Mouse (Mus musculus): ENCODE results near the gene Zxdb. TPM values are rescaled to one million over a fixed set of nuclear protein-coding genes. Genes with fewer than 3 reads are reported as not detected.
"Not testable (repeated sequence)": the region's sequence is repeated elsewhere in the genome, so short reads cannot be mapped to it uniquely, and the experiment has no call there.

The Zxdb gene
- polyA plus RNA-seq (2015; fragmentation: Nextera tagmentation; extraction: Ambion mirVana) = 0.57 and 0.79 TPM in 2 replicates

DNA sequence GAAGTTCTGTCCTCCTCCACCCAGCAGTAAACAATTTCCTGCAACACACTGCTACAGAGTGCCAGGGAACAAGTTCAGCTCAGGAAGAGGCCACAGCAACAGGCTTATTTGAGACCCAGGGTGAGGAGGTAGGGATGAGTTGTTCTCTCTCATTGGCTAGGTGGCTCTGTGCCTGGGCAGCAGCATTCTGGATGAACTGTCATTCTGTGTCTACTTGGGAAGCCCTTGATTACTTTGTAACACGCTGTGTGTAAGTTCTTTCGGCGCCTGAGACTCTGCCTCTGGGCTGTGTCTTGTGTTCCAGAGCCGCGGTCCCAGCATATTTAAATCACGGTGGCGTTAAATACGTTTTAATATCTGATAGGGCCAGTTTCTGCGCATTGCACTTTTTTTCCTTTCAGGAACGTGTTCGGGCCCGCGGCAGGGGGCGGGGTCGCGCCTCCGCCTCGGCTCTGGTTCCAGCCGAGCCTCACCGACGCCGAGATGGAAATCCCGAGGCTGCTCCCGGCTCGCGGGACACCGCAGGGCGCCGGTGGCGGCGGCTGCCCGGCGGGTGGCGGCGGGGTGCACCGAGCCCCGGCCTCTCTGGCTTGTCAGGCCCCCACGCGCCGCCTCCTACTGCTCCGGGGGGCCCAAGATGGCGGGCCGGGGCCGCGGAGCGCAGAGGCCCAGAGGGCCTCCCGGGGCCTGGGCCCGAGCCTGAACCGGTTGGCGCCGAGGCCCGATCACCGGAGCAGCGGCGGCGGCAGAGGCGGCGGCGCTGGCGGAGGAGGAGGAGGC, at the start of gene Zxdb:
Gene Zxdb (plus strand): TSS at position 378 of the 780 bp plus-strand sequence.
- Histone ChIP-seq H3K9ac (0 out of 2 replicates have a peak within 1 kb of the TSS, but pooled peaks have one; percentile 62), H3K4me3 (peak within 1 kb of the TSS; percentile 40)
- H3K36me3 ChIP-seq; H3K27me3 ChIP-seq (replicated peaks); H3K4me2 ChIP-seq; ATAC-seq (ENCODE audit: extremely low read depth, insufficient number of reproducible peaks, low FRiP score, low TSS enrichment); H3K27ac ChIP-seq (replicated peaks); H3K9me3 ChIP-seq; H3K4me1 ChIP-seq: not testable (repeated sequence)
- WGBS = no CpG with 5 or more reads among the region's 60 CpGs

- WGBS = 36% methylated on average over 4 of the region's 4 CpGs
Observed at GRCm38 (mm10) chrX:94674977-94675376, 49.4 kb upstream of the Zxdb start.

GRCm38 (mm10) chrX:94681581-94681980, 42.8 kb upstream of the Zxdb start:
- not testable (repeated sequence) for H3K27me3 ChIP-seq (replicated peaks); H3K9ac ChIP-seq; H3K9me3 ChIP-seq; H3K4me3 ChIP-seq; H3K27ac ChIP-seq (replicated peaks); H3K4me2 ChIP-seq; H3K4me1 ChIP-seq; ATAC-seq (ENCODE audit: extremely low read depth, insufficient number of reproducible peaks, low FRiP score, low TSS enrichment); H3K36me3 ChIP-seq
- WGBS = no CpG with 5 or more reads among the region's 2 CpGs

More at GRCm38 (mm10) chrX:94674977-94675376, 49.4 kb upstream of the Zxdb start:
- H3K27ac ChIP-seq (replicated peaks) = no peak overlapping the region
- 0 out of 2 replicates have a peak, but pooled peaks cover 12% of the 10 kb centered on the region for H3K27me3 ChIP-seq (replicated peaks)
- no peak overlapping the region for H3K4me2 ChIP-seq
- H3K9ac ChIP-seq = no peak overlapping the region
- no peaks in the 10 kb centered on the region for H3K4me1 ChIP-seq
- H3K9me3 ChIP-seq = no peaks in the 10 kb centered on the region
- H3K4me3 ChIP-seq = no peak overlapping the region
- no peak for ATAC-seq (ENCODE audit: extremely low read depth, insufficient number of reproducible peaks, low FRiP score, low TSS enrichment)
- H3K36me3 ChIP-seq = no peaks in the 10 kb centered on the region

DNA sequence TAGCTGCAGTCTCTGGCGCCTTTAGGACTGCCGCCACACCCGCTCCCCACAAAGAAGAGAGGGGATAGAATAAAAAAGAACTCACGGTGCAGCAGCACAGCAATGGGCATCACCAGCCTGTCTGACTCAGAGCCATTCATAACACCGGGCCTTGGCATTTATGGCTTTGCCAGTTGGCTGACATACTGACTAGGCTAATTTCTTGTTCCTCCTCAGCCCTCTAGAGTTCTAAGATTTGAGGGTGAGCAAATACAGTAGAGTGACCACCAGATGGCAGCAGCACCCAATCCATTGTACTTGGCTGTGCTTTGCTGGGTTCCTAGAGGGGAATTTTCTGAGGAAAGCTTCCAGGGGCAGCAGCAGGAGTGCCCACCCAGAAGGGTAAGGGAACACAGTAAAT, 34.8 kb upstream of the Zxdb start:
- H3K27me3 ChIP-seq (replicated peaks); H3K9me3 ChIP-seq; H3K36me3 ChIP-seq; H3K4me2 ChIP-seq; H3K9ac ChIP-seq; H3K27ac ChIP-seq (replicated peaks); H3K4me3 ChIP-seq; H3K4me1 ChIP-seq; ATAC-seq (ENCODE audit: extremely low read depth, insufficient number of reproducible peaks, low FRiP score, low TSS enrichment): not testable (repeated sequence)
- 74% methylated on average over 5 of the region's 5 CpGs for WGBS

DNA sequence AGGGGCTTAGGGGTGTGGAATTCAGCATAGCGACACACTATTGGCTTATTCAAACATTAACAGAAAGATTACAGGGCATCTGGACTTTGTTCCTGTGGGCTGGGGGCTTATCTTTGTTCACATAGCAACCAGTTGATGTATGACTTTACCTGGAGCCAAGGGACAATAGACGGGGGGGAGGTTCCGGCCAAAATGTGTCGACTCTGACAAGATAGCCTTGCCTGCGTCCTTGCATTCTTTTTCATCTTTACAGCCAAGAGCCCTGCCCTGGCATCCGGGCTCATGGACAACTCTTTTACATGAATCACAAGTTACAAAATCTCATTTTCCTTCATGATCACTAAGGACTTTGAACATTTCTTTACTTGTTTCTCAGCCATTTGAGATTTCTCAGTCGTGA, 17.7 kb upstream of the Zxdb start:
- H3K4me1 ChIP-seq; ATAC-seq (ENCODE audit: extremely low read depth, insufficient number of reproducible peaks, low FRiP score, low TSS enrichment): not testable (repeated sequence)
- WGBS = 64% methylated on average over 7 of the region's 7 CpGs

DNA sequence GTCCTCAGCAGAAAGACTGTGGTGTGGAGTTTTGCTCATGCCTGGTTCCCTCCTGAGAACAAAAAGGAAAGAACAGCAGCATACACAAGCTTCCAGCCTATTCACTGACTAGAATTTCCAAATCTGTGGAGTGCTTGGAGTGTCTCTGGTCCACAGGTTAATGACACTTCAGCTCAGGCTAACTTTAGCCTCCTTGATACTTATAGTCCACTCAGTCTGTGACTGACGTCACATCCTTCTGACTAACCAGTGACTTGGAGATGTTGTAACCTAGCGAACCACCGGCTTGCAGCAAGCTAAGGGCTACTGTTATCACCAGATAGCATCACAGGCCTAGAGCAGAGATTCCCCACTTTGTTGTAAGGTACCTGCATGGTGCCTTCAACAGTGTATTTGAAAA, 14.6 kb upstream of the Zxdb start:
- not testable (repeated sequence) for H3K27ac ChIP-seq (replicated peaks)

More for the DNA sequence above, 17.7 kb upstream of the Zxdb start:
- not testable (repeated sequence) for H3K9ac ChIP-seq; H3K27ac ChIP-seq (replicated peaks); H3K4me2 ChIP-seq; H3K9me3 ChIP-seq; H3K4me3 ChIP-seq; H3K27me3 ChIP-seq (replicated peaks); H3K36me3 ChIP-seq

DNA sequence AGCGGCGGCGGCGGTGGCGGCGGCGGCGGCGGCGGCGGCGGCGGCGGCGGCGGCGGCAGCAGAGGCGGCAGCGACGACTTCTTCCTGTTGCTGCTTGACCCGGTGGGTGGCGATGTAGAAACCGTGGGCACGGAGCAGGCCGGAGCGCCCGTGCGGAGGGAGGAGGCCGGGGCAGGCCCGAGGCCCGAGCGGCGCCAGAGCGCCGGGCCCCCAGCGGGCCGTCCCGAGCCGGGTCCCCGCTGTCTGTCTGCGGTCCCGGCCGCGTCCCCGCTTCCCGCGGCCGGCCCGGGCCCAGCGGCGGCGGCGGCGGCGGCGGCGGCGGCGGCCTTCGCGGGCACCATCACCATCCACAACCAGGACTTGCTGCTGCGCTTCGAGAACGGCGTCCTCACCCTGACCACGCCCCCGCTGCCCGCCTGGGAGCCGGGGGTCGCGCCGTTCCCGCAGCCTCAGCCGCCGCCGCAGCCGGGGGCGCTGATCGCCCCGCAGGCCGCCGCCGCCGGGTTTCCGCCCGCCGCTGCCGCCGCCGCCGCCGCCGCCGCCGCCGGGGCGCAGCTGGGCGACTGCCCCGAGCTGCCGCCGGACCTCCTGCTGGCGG, 702 bp downstream of the Zxdb start:
- Histone ChIP-seq H3K9ac (0 out of 2 replicates have a peak overlapping the region, but pooled peaks have one; percentile 62), H3K4me3 (peak overlapping the region; percentile 40)
- H3K27ac ChIP-seq (replicated peaks); H3K36me3 ChIP-seq; H3K4me2 ChIP-seq; H3K9me3 ChIP-seq; H3K27me3 ChIP-seq (replicated peaks); H3K4me1 ChIP-seq: not testable (repeated sequence)
- 21% methylated on average over 16 of the region's 102 CpGs for WGBS
- ATAC-seq (ENCODE audit: extremely low read depth, insufficient number of reproducible peaks, low FRiP score, low TSS enrichment) = 0 out of 2 replicates have a peak, but pooled peaks have one; percentile 31

More for the DNA sequence above, 14.6 kb upstream of the Zxdb start:
- not testable (repeated sequence) for H3K4me1 ChIP-seq; ATAC-seq (ENCODE audit: extremely low read depth, insufficient number of reproducible peaks, low FRiP score, low TSS enrichment); H3K36me3 ChIP-seq; H3K9ac ChIP-seq; H3K9me3 ChIP-seq; H3K4me3 ChIP-seq; H3K27me3 ChIP-seq (replicated peaks); H3K4me2 ChIP-seq
- WGBS = no CpG with 5 or more reads among the region's 3 CpGs

DNA sequence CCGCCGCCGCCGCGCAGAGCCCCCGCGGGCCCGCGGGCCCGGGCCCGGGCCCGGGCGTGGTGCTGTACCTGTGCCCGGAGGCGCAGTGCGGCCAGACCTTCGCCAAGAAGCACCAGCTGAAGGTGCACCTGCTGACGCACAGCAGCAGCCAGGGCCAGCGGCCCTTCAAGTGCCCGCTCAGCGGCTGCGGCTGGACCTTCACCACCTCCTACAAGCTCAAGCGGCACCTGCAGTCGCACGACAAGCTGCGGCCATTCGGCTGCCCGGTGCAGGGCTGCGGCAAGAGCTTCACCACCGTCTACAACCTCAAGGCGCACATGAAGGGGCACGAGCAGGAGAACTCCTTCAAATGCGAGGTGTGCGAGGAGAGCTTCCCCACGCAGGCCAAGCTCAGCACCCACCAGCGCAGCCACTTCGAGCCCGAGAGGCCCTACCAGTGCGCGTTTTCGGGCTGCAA, 1.3 kb downstream of the Zxdb start:
- H3K9ac ChIP-seq; H3K27me3 ChIP-seq (replicated peaks); H3K27ac ChIP-seq (replicated peaks); H3K9me3 ChIP-seq; H3K4me2 ChIP-seq; H3K36me3 ChIP-seq; H3K4me1 ChIP-seq: not testable (repeated sequence)
- WGBS = no CpG with 5 or more reads among the region's 41 CpGs
- peak; percentile 46; the same call in 1 of the 2 replicates for ATAC-seq (ENCODE audit: extremely low read depth, insufficient number of reproducible peaks, low FRiP score, low TSS enrichment)
- H3K4me3 ChIP-seq = peak overlapping the region; percentile 40

GRCm38 (mm10) chrX:94731596-94731995, 7.2 kb downstream of the Zxdb start:
- 0 out of 2 replicates have a peak, but pooled peaks cover 3% of the 10 kb centered on the region for H3K36me3 ChIP-seq
- no peaks in the 10 kb centered on the region for H3K9me3 ChIP-seq
- no peaks in the 10 kb centered on the region for H3K27me3 ChIP-seq (replicated peaks)
- ATAC-seq (ENCODE audit: extremely low read depth, insufficient number of reproducible peaks, low FRiP score, low TSS enrichment) = no peak
- no peak overlapping the region for H3K4me3 ChIP-seq
- no peaks in the 10 kb centered on the region for H3K4me1 ChIP-seq
- H3K9ac ChIP-seq = no peak overlapping the region
- H3K4me2 ChIP-seq = no peak overlapping the region
- no peak overlapping the region for H3K27ac ChIP-seq (replicated peaks)

GRCm38 (mm10) chrX:94753733-94754132, 29.4 kb downstream of the Zxdb start:
- no peak for ATAC-seq (ENCODE audit: extremely low read depth, insufficient number of reproducible peaks, low FRiP score, low TSS enrichment)
- H3K27me3 ChIP-seq (replicated peaks) = no peaks in the 10 kb centered on the region
- H3K4me2 ChIP-seq = no peak overlapping the region
- H3K4me1 ChIP-seq = no peaks in the 10 kb centered on the region
- no peaks in the 10 kb centered on the region for H3K36me3 ChIP-seq
- H3K27ac ChIP-seq (replicated peaks) = no peak overlapping the region
- H3K9ac ChIP-seq = no peak overlapping the region
- H3K4me3 ChIP-seq = no peak overlapping the region
- 69% methylated on average over 5 of the region's 5 CpGs for WGBS
- H3K9me3 ChIP-seq = no peaks in the 10 kb centered on the region; the same call in 1 of the 2 replicates

DNA sequence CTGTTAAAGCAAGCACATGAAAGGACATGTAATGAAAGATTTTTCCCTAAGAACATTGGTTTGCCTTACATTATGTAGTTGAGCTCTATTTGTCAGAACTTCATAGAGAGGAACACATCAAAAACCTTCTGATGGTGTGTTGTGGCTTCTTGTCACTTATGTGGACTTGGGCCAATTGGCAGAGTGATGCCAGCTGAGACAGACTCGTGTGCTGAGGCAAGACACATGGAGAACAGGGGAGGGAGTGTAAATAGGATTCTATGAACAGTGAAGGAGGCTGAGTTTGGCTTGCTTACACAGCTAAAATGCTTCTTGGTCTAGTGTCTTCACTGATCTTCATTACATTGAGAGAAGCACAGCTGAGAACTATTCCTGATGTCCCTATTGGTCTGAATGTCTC, 35.6 kb downstream of the Zxdb start:
- Histone ChIP-seq H3K27ac (replicated peaks) (no peak overlapping the region), H3K27me3 (replicated peaks) (no peaks in the 10 kb centered on the region), H3K9ac (no peak overlapping the region), H3K9me3 (no peaks in the 10 kb centered on the region), H3K4me3 (no peak overlapping the region), H3K36me3 (no peaks in the 10 kb centered on the region), H3K4me2 (no peak overlapping the region), H3K4me1 (no peaks in the 10 kb centered on the region)
- no peak for ATAC-seq (ENCODE audit: extremely low read depth, insufficient number of reproducible peaks, low FRiP score, low TSS enrichment)
- 35% methylated on average over 1 of the region's 1 CpGs for WGBS

Data from heart, embryonic 13.5 days (tissue).